Mouse (Mus musculus): ENCODE data around the gene Rims4. TPM values are rescaled to one million over a fixed set of nuclear protein-coding genes. Genes with fewer than 3 reads are reported as not detected.

Gene Rims4
- polyA plus RNA-seq, 1 experiment, result 0.30 TPM

DNA sequence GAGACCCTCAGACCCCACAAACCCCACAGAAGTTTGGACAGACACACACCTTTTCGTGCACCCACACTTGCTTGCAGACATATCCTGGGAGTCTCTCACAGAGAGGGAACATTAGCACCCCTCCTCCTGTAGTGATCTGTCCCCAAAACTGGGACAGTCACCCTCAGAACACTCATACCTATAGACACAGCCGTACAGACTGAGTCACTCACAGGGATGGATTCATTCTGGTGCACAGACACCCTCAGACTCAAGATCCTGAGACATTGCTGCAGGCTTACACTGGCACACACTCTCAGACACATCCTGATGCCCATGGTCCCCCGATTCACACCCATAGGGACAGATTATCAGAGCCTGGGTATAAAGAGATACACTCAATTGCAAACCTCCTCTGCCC is 1.1 kb upstream of the Rims4 start:
- H3K27ac ChIP-seq (ENCODE audit: control insufficient read depth, insufficient read depth, low read depth, low read length, poor library complexity), result no peak overlapping the region
- TF ChIP-seq POLR2A (IDR thresholded peaks at IDR 0.05; ENCODE audit: borderline replicate concordance, control insufficient read depth, low read depth, low read length) (no peak), CTCF (IDR thresholded peaks at IDR 0.05; ENCODE audit: control insufficient read depth, insufficient read depth, low read length) (no peak)
- no peak overlapping the region for H3K4me3 ChIP-seq (replicated peaks; ENCODE audit: control insufficient read depth, low read depth, low read length)
- 61% methylated on average over 3 of the region's 3 CpGs for WGBS
- H3K4me1 ChIP-seq (ENCODE audit: control insufficient read depth, insufficient read depth, low read length), result no peaks in the 10 kb centered on the region

DNA sequence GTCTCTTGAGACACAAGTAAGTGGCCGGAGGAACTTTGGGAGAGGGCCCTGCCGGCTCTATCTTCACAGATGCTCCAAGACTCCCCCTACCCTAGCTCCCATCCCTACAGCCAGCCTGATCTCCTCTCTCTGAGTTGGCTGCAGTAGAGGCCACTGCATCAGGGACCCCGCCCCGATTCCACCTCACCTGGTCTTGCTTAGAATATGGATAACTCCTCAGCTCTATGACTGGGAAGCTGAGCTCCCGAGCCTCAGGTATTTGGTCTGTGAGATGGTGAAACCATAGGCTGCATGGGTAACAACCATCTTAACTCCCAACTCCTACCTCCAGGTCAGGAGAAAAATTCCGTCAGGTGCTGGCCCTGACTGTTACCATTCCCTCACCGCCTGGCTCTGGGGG is 1.8 kb downstream of the Rims4 start:
- Histone ChIP-seq H3K27ac (ENCODE audit: control insufficient read depth, insufficient read depth, low read depth, low read length, poor library complexity) (no peak overlapping the region), H3K4me3 (replicated peaks; ENCODE audit: control insufficient read depth, low read depth, low read length) (no peak overlapping the region), H3K4me1 (ENCODE audit: control insufficient read depth, insufficient read depth, low read length) (no peaks in the 10 kb centered on the region)
- 70% methylated on average over 7 of the region's 7 CpGs for WGBS
- TF ChIP-seq CTCF (IDR thresholded peaks at IDR 0.05; ENCODE audit: control insufficient read depth, insufficient read depth, low read length) (no peak), POLR2A (IDR thresholded peaks at IDR 0.05; ENCODE audit: borderline replicate concordance, control insufficient read depth, low read depth, low read length) (no peak)

DNA sequence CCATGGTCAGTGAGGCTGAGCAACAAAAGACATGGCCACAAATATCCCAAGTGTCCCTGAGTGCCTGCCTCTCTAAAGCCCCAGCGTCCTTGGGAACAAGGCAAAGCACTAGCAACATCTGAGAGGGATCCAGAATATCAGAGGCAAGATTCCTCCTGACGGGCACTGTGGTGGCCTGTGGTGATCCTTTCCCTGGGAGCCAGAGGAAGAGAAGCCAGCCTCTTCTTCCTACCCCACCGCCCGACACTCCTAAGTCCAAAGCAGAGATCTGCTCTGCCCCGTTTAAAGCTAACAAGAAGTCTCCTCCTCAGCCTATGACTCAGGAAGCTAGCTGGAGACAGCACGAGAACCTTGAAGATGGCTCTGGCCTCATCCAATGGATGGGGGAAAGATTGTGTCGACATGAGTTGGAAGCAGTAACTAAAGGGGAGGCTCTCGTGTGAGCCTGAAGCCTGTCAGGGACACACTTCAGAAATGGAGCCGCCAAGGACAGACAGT is 3.1 kb downstream of the Rims4 start:
- WGBS, result 57% methylated on average over 9 of the region's 9 CpGs
- TF ChIP-seq POLR2A (IDR thresholded peaks at IDR 0.05; ENCODE audit: borderline replicate concordance, control insufficient read depth, low read depth, low read length) (no peak), CTCF (IDR thresholded peaks at IDR 0.05; ENCODE audit: control insufficient read depth, insufficient read depth, low read length) (no peak)
- no peaks in the 10 kb centered on the region for H3K4me1 ChIP-seq (ENCODE audit: control insufficient read depth, insufficient read depth, low read length)
- no peak overlapping the region for H3K4me3 ChIP-seq (replicated peaks; ENCODE audit: control insufficient read depth, low read depth, low read length)
- H3K27ac ChIP-seq (ENCODE audit: control insufficient read depth, insufficient read depth, low read depth, low read length, poor library complexity), result no peak overlapping the region

DNA sequence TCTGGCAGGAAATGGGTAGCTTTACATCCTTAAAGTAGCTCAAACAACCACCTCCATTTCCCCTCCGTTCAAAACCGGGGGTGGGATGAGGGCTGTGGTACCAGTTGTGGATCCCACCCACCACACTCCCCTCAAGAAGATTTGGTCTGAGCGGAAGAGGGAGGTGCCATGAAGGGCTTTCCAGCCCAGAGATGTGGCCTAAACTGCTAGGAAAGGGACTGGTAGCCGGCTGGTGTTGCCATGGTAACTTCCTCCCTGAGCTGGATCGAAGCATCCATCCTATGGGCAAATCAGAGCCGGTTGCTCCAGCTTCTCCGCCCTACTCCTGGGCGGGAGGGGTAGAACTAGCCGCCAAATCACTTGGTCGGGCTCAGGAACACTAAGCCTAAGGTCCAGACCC is 4.4 kb downstream of the Rims4 start:
- Histone ChIP-seq H3K4me1 (ENCODE audit: control insufficient read depth, insufficient read depth, low read length) (no peaks in the 10 kb centered on the region), H3K4me3 (replicated peaks; ENCODE audit: control insufficient read depth, low read depth, low read length) (no peak overlapping the region), H3K27ac (ENCODE audit: control insufficient read depth, insufficient read depth, low read depth, low read length, poor library complexity) (no peak overlapping the region)
- WGBS, result 6% methylated on average over 10 of the region's 10 CpGs
- TF ChIP-seq CTCF (IDR thresholded peaks at IDR 0.05; ENCODE audit: control insufficient read depth, insufficient read depth, low read length) (no peak), POLR2A (IDR thresholded peaks at IDR 0.05; ENCODE audit: borderline replicate concordance, control insufficient read depth, low read depth, low read length) (no peak)

DNA sequence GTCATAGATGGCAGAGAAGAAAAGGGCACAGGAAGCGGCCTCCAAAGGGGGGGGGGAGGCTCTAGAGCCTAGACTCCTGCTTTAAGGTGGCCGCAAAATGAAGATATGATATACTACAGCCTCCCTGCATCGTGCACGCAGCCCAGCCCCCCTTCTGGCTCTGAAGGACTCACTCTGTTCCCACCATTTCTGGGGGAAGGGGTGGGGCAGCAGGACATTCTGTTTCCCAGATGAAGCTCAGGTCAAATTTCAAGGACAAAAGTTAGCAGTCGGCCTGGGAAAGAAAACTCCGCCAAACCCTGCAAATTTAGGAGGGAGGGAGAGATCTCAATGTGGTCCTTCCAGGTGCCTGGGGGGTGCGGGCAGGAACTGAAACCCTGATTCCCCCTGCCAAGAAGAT is 4.8 kb downstream of the Rims4 start:
- TF ChIP-seq CTCF (IDR thresholded peaks at IDR 0.05; ENCODE audit: control insufficient read depth, insufficient read depth, low read length), result no peak
- no peak for TF ChIP-seq POLR2A (IDR thresholded peaks at IDR 0.05; ENCODE audit: borderline replicate concordance, control insufficient read depth, low read depth, low read length)
- Histone ChIP-seq H3K27ac (ENCODE audit: control insufficient read depth, insufficient read depth, low read depth, low read length, poor library complexity) (no peak overlapping the region), H3K4me1 (ENCODE audit: control insufficient read depth, insufficient read depth, low read length) (no peaks in the 10 kb centered on the region), H3K4me3 (replicated peaks; ENCODE audit: control insufficient read depth, low read depth, low read length) (no peak overlapping the region)
- 29% methylated on average over 7 of the region's 7 CpGs for WGBS

DNA sequence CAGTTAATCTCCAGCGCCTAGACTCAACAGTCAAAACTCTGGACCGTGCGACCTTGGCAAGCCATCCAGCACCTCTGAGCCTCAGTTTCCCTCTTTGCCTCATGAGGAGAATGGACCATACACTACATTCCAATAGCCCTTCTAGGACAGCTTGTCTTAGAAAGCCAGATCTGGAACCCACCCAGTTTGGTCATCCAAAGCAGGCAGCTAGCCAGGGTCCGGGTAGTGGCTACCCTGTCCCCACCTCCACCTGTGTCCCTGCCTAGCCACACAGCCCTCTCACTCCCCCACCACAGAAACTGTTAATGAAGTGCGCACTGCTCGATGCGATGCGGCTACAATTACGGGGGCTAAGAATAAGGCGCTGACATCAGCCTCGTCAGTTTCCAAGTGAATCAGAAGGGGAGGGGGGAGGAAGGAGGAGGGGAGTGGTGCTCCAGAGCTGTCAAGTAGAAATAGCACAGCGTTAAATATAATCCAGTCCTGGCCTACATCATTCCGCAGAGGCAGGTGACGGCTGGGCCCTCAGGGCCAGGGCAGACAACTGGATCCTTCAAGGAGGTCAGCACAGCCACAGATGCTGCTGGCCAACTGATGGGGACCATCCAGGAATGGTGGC is 6.5 kb downstream of the Rims4 start:
- Histone ChIP-seq H3K27ac (ENCODE audit: control insufficient read depth, insufficient read depth, low read depth, low read length, poor library complexity) (no peak overlapping the region), H3K4me3 (replicated peaks; ENCODE audit: control insufficient read depth, low read depth, low read length) (no peak overlapping the region), H3K4me1 (ENCODE audit: control insufficient read depth, insufficient read depth, low read length) (no peaks in the 10 kb centered on the region)
- no peak for TF ChIP-seq CTCF (IDR thresholded peaks at IDR 0.05; ENCODE audit: control insufficient read depth, insufficient read depth, low read length)
- no peak for TF ChIP-seq POLR2A (IDR thresholded peaks at IDR 0.05; ENCODE audit: borderline replicate concordance, control insufficient read depth, low read depth, low read length)
- 76% methylated on average over 14 of the region's 14 CpGs for WGBS

DNA sequence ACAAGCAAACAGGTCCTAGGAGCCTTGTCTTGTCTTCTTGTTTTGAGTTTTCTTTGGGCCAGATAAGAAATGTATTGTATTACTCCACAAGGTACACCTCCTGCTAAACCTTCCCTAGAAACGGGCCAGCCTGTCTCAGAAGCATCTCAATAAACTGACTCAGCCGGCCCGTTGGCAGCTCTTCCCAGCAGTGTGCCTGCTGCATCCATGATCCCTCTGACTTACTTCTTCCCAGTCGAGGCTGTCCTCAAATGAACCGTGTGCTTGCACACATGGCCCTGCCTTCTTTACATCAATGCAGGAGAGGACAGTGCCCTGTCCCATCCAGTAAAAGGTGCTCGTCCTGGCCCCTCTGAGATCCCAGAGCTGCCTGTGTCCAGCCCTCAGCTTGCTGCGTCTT is 8.9 kb downstream of the Rims4 start:
- 75% methylated on average over 7 of the region's 7 CpGs for WGBS
- no peaks in the 10 kb centered on the region for H3K4me1 ChIP-seq (ENCODE audit: control insufficient read depth, insufficient read depth, low read length)

DNA sequence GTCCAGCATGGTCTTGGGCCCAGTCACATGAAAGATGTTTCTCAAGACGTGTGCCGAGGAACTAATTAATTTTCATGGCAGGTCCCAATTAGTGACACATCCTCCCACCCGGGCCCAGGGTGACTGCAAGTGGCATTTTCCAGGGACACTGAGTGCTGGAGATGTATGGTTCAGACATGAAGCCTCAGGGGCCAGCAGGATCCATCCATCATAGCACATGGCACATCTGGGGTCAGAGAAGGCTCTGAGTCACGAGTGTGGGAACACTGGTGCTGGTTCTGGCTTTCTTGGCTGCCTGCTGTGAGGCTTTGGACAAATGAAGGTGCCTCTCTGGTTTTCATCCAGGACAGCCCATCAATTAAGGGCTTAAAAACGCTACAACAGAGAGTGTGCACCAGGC is 11.4 kb downstream of the Rims4 start:
- Histone ChIP-seq H3K4me3 (replicated peaks; ENCODE audit: control insufficient read depth, low read depth, low read length) (no peak overlapping the region), H3K4me1 (ENCODE audit: control insufficient read depth, insufficient read depth, low read length) (no peaks in the 10 kb centered on the region), H3K27ac (ENCODE audit: control insufficient read depth, insufficient read depth, low read depth, low read length, poor library complexity) (no peak overlapping the region)
- TF ChIP-seq CTCF (IDR thresholded peaks at IDR 0.05; ENCODE audit: control insufficient read depth, insufficient read depth, low read length), result no peak
- TF ChIP-seq POLR2A (IDR thresholded peaks at IDR 0.05; ENCODE audit: borderline replicate concordance, control insufficient read depth, low read depth, low read length), result no peak
- WGBS, result 61% methylated on average over 5 of the region's 5 CpGs

More for the DNA sequence above, 8.9 kb downstream of the Rims4 start:
- Histone ChIP-seq H3K27ac (ENCODE audit: control insufficient read depth, insufficient read depth, low read depth, low read length, poor library complexity) (no peak overlapping the region), H3K4me3 (replicated peaks; ENCODE audit: control insufficient read depth, low read depth, low read length) (no peak overlapping the region)
- TF ChIP-seq POLR2A (IDR thresholded peaks at IDR 0.05; ENCODE audit: borderline replicate concordance, control insufficient read depth, low read depth, low read length) (no peak), CTCF (IDR thresholded peaks at IDR 0.05; ENCODE audit: control insufficient read depth, insufficient read depth, low read length) (no peak)

DNA sequence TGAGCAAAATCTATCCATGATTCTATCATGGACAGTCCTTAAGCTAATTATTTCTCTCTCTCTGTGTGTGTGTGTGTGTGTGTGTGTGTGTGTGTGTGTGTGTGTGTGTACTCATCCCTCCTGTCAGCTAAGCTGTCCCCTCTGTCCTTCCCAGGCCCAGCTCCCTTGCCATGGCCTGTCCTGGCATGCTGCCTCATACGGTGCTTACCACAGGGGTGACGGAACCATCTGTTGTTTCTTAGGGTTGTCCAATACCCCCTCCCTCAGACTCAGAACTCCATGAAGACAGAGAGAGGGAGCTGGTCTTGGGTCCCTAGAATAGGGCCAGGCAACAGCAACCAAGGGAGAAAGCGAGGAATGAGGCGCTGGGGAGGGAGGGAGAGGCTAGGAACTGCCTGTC is 14.2 kb downstream of the Rims4 start:
- Histone ChIP-seq H3K4me1 (ENCODE audit: control insufficient read depth, insufficient read depth, low read length) (no peaks in the 10 kb centered on the region), H3K4me3 (replicated peaks; ENCODE audit: control insufficient read depth, low read depth, low read length) (no peak overlapping the region), H3K27ac (ENCODE audit: control insufficient read depth, insufficient read depth, low read depth, low read length, poor library complexity) (no peak overlapping the region)
- TF ChIP-seq CTCF (IDR thresholded peaks at IDR 0.05; ENCODE audit: control insufficient read depth, insufficient read depth, low read length) (no peak), POLR2A (IDR thresholded peaks at IDR 0.05; ENCODE audit: borderline replicate concordance, control insufficient read depth, low read depth, low read length) (no peak)
- WGBS, result 69% methylated on average over 4 of the region's 4 CpGs
